Mouse (Mus musculus): Measurements from ENCODE around the gene Il2rb.

- no peak for TF ChIP-seq POLR2A (IDR thresholded peaks at IDR 0.05; ENCODE audit: borderline replicate concordance, extremely low read depth, low read depth, low read length)
- no peak for TF ChIP-seq CTCF (IDR thresholded peaks at IDR 0.05; ENCODE audit: insufficient read depth, low read length)
Observed at GRCm38 (mm10) chr15:78504013-78504412, 8.9 kb upstream of the Il2rb start.

Measured in lung, adult 2 months (tissue).